ENCODE assay signal across 17 mouse cellular contexts in genomic region chr7:94123781-94124180, GRCm38 (mm10).
"Had no signal": no experiment of that assay in that cellular context is flagged by ENCODE, and none has a peak within 500 bp of the region (broad histone marks: within the 10 kb centered on the region; RNA-seq: fewer than 3 reads in every experiment).

No protein-coding gene starts in this region.

- ATAC-seq: midbrain, embryonic 16.5 days had no signal

- H3K27ac ChIP-seq: midbrain, embryonic 10.5 days; midbrain, embryonic 12.5 days; neural tube, embryonic 13.5 days; neural tube, embryonic 15.5 days had no signal

- H3K27me3 ChIP-seq: midbrain, embryonic 12.5 days; neural tube, embryonic 13.5 days; neural tube, embryonic 15.5 days had no signal

- DNase-seq: lung, embryonic 14.5 days; lung, postnatal 10 days; lung, postnatal 4 days; retina, postnatal 1 day; right cerebral cortex, adult 18-20 months; right cerebral cortex, postnatal 25 days; right cerebral cortex, postnatal 4 days; spleen, adult 18-20 months; thymus, adult 18-20 months; thymus, postnatal 25 days; thymus, postnatal 4 days had no signal

- H3K4me3 ChIP-seq: midbrain, embryonic 10.5 days; midbrain, embryonic 12.5 days; myocyte; neural tube, embryonic 13.5 days; neural tube, embryonic 15.5 days had no signal

- H3K36me3 ChIP-seq: midbrain, embryonic 10.5 days; midbrain, embryonic 12.5 days; neural tube, embryonic 13.5 days; neural tube, embryonic 15.5 days had no signal

- H3K4me1 ChIP-seq: midbrain, embryonic 10.5 days; midbrain, embryonic 12.5 days; neural tube, embryonic 13.5 days; neural tube, embryonic 15.5 days had no signal

- H3K9me3 ChIP-seq: midbrain, embryonic 10.5 days; midbrain, embryonic 12.5 days; neural tube, embryonic 13.5 days; neural tube, embryonic 15.5 days had no signal

- H3K9ac ChIP-seq: lung, embryonic 14.5 days; midbrain, embryonic 12.5 days; neural tube, embryonic 13.5 days; neural tube, embryonic 15.5 days had no signal

- H3K4me2 ChIP-seq: lung, embryonic 14.5 days; midbrain, embryonic 12.5 days; neural tube, embryonic 13.5 days; neural tube, embryonic 15.5 days had no signal
